Mouse (Mus musculus) forebrain, embryonic 11.5 days (tissue): Measurements from ENCODE around the gene R3hdm4. TPM values are rescaled to one million over a fixed set of nuclear protein-coding genes. Genes with fewer than 3 reads are reported as not detected.

ENCODE experiments used
- microRNA-seq: library from miRNA; unstranded; fragments of <30 nt; microRNA quantifications from one replicate; pipeline ENCODE4, GENCODE M21; 2016; ENCODE audit not compliant: insufficient number of aligned reads
- polyA plus RNA-seq: library from polyadenylated mRNA; unstranded; fragments of >200 nt; fragmentation: Nextera tagmentation; extraction: Ambion mirVana; gene quantifications from 2 replicates; pipeline ENCODE4 v1.2.1, GENCODE M21; 2014

The R3hdm4 gene
- polyA plus RNA-seq, 1 experiment from 2014 or later, result 135 TPM

Small RNA genes within 50 kb of the gene (microRNA-seq; reads per million reads assigned to microRNA genes)
- gene Mir6910, result not detected

Other genes starting within 250 kb of the R3hdm4 start
- gene Cdc34, start 239.0 kb downstream of the R3hdm4 start, polyA plus RNA-seq, result 180 and 185 TPM in 2 replicates
- 0.81 and 0.92 TPM in 2 replicates for gene Gzmm, start 232.2 kb downstream of the R3hdm4 start, polyA plus RNA-seq
- 551 and 582 TPM in 2 replicates for gene Bsg, start 216.7 kb downstream of the R3hdm4 start, polyA plus RNA-seq
- gene Hcn2, start 204.6 kb downstream of the R3hdm4 start, polyA plus RNA-seq, result 0.15 and 0.40 TPM in 2 replicates
- gene Polrmt, start 174.6 kb downstream of the R3hdm4 start, polyA plus RNA-seq, result 41.1 and 44.8 TPM in 2 replicates
- 0.36 and 0.40 TPM in 2 replicates for gene Fgf22, start 166.1 kb downstream of the R3hdm4 start, polyA plus RNA-seq
- gene Rnf126, start 154.3 kb downstream of the R3hdm4 start, polyA plus RNA-seq, result 118 TPM in 2 replicates
- gene Fstl3, start 143.9 kb downstream of the R3hdm4 start, polyA plus RNA-seq, result 0.41 and 1.0 TPM in 2 replicates
- gene Prss57, start 130.2 kb downstream of the R3hdm4 start, polyA plus RNA-seq, result not detected in 2 replicates
- 140 and 157 TPM in 2 replicates for gene Palm, start 127.6 kb downstream of the R3hdm4 start, polyA plus RNA-seq
- gene Misp, start 100.2 kb downstream of the R3hdm4 start, polyA plus RNA-seq, result 0.39 and 0.99 TPM in 2 replicates
- 261 and 295 TPM in 2 replicates for gene Ptbp1, start 66.8 kb downstream of the R3hdm4 start, polyA plus RNA-seq
- gene Prtn3, start 46.7 kb downstream of the R3hdm4 start, polyA plus RNA-seq, result 13.0 and 13.3 TPM in 2 replicates
- gene Plppr3, start 46.6 kb downstream of the R3hdm4 start, polyA plus RNA-seq, result 131 and 146 TPM in 2 replicates
- gene Elane, start 35.0 kb downstream of the R3hdm4 start, polyA plus RNA-seq, result not detected in 2 replicates
- not detected in 2 replicates for gene Cfd, start 30.4 kb downstream of the R3hdm4 start, polyA plus RNA-seq
- 60.4 and 60.6 TPM in 2 replicates for gene Med16, start 12.3 kb downstream of the R3hdm4 start, polyA plus RNA-seq
- gene Gm26602, start 10.4 kb downstream of the R3hdm4 start, polyA plus RNA-seq, result 3.3 and 14.8 TPM in 2 replicates
- gene Kiss1r, start 4.2 kb downstream of the R3hdm4 start, polyA plus RNA-seq, result 0.55 and 1.0 TPM in 2 replicates
- 5.4 and 6.6 TPM in 2 replicates for gene Arid3a, start 5.8 kb upstream of the R3hdm4 start, polyA plus RNA-seq
- 111 and 112 TPM in 2 replicates for gene Wdr18, start 38.9 kb upstream of the R3hdm4 start, polyA plus RNA-seq
- 0.29 and 0.33 TPM in 2 replicates for gene Grin3b, start 49.5 kb upstream of the R3hdm4 start, polyA plus RNA-seq
- gene Tmem259, start 63.1 kb upstream of the R3hdm4 start, polyA plus RNA-seq, result 17.8 and 18.6 TPM in 2 replicates
- gene Cnn2, start 67.4 kb upstream of the R3hdm4 start, polyA plus RNA-seq, result 160 and 182 TPM in 2 replicates
- 3.4 and 3.9 TPM in 2 replicates for gene Abca7, start 75.3 kb upstream of the R3hdm4 start, polyA plus RNA-seq
- 4.6 and 4.9 TPM in 2 replicates for gene Arhgap45, start 95.4 kb upstream of the R3hdm4 start, polyA plus RNA-seq
- 217 and 243 TPM in 2 replicates for gene Polr2e, start 118.6 kb upstream of the R3hdm4 start, polyA plus RNA-seq
- 506 and 516 TPM in 2 replicates for gene Gpx4, start 126.0 kb upstream of the R3hdm4 start, polyA plus RNA-seq
- gene Sbno2, start 184.4 kb upstream of the R3hdm4 start, polyA plus RNA-seq, result 12.5 and 13.6 TPM in 2 replicates
- 26.5 and 31.6 TPM in 2 replicates for gene Stk11, start 194.6 kb upstream of the R3hdm4 start, polyA plus RNA-seq
- gene Atp5d, start 217.4 kb upstream of the R3hdm4 start, polyA plus RNA-seq, result 401 and 414 TPM in 2 replicates
- 10.4 and 15.0 TPM in 2 replicates for gene Cbarp, start 219.6 kb upstream of the R3hdm4 start, polyA plus RNA-seq
- gene Midn, start 227.1 kb upstream of the R3hdm4 start, polyA plus RNA-seq, result 58.3 and 66.4 TPM in 2 replicates
- 82.0 and 83.4 TPM in 2 replicates for gene Cirbp, start 244.8 kb upstream of the R3hdm4 start, polyA plus RNA-seq